Mouse (Mus musculus) left cerebral cortex, adult 2 months (tissue): ENCODE measurements around the gene Crispld2. TPM values are rescaled to one million over a fixed set of nuclear protein-coding genes. Genes with fewer than 3 reads are reported as not detected.

ENCODE experiments used
- DNase-seq, 2 experiments: peaks; one replicate each; pipeline ENCODE4 v3.0.0; 2021 to 2022; ENCODE audit warnings: low spot score in 2 of 2, mixed read lengths in 1 of 2; ENCODE audit errors: extremely low spot score in 1 of 2
- H3K27ac ChIP-seq: fragments of 200-600 bp; 2 replicates; pipeline ENCODE4 v1.8.1; 2022
- H3K4me3 ChIP-seq: fragments of 200-600 bp; 2 replicates; pipeline ENCODE4 v1.8.1; 2022
- CTCF ChIP-seq: fragments of 200-600 bp; IDR thresholded peaks from 2 replicates; pipeline ENCODE4 v1.8.1; 2022; ENCODE audit warnings: antibody characterized with exemption, mild to moderate bottlenecking, moderate library complexity
- intact Hi-C: fragments of 180-260 bp; cut with DNase I; formaldehyde crosslinking; loops from one replicate; pipeline ENCODE4 v1.15.1; 2025
- total RNA-seq, 2 experiments: library from RNA; stranded (reverse); gene quantifications; 2 replicates each; pipeline ENCODE4 v1.2.3; 2021

The Crispld2 gene
- total RNA-seq, 2 experiments from 2014 or later = 2.3 to 3.4 TPM

DNA sequence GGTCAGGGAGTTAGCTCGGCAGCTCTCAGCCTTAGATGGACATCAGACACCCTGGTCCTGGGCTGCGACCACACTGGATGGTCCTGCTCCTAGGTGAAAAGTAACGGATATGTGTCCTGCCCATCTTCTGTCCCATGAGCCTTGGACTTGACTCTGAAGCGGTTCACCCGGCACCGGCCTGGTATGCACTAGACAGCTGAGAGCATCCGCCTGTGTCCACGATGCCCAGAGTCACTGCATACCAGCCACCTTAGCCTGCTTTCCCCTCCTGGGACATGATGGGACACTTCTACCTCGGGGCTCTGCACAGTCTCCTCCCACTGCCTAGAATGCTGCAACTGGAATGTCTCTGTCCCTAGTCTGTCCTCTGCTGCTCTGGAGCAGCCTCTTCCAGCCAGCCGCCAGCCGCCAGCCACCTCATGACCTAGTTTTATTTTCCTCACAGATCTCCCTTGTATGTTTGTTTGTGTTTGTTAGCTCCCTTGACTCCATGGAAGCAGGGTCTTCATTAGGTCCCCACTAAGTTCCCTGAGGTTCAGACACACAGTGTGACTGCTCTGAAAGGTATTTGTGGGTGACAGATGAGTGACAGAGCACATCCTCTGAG is 47.2 kb downstream of the Crispld2 start:
- no peak overlapping the region for H3K4me3 ChIP-seq
- intact Hi-C loops = no loop called here
- no peak for TF ChIP-seq CTCF
- DNase-seq = no peak
- H3K27ac ChIP-seq = no peak overlapping the region

GRCm38 (mm10) chr8:120040861-120041260 is 48.6 kb downstream of the Crispld2 start:
- no peak; the same call in 1 of the 2 replicates for TF ChIP-seq CTCF
- intact Hi-C loops = no loop called here
- peak in 1 of 2 experiments; percentile 23 for DNase-seq

DNA sequence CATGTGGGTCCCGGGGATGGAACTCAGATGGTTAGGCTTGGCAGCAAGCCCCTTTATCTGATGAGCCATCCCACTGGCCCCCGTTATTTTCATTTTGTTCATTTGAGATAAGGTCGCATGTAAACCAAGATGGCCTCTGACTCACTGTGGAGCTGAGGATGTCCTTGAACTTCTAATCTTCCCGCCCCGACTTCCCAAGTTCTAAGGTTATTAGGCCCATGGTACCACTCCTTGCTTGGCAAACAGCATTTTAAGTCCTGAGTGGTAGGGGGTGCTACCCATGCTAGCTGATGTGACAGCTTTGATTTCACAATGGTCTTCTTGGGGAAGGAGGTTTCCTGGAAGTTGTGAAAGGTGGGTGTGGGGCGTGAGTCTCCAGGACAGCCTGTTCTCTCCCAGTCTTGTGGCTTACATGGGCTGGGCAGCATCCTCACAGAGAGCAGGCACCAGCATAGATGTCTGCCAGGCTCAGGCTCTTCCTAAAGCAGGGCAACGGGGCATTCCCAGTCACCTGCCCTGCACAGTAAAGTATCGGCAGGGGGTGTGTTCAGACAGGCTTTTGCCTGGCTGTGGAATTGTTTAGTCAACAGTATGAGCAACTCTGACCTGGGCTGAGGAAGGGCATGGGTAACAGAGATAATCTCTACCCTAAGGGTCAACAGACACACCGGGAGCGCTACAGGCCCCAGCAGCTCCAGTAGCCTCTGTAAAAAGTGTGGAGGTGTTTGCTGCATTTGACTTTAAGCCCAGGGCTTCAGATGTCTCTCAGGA is 50.5 kb downstream of the Crispld2 start:
- no peak overlapping the region for H3K4me3 ChIP-seq
- intact Hi-C loops = no loop called here
- H3K27ac ChIP-seq = no peak overlapping the region
- no peak for DNase-seq
- no peak for TF ChIP-seq CTCF

More at GRCm38 (mm10) chr8:120040861-120041260, 48.6 kb downstream of the Crispld2 start:
- Histone ChIP-seq H3K4me3 (no peak overlapping the region), H3K27ac (no peak overlapping the region)

DNA sequence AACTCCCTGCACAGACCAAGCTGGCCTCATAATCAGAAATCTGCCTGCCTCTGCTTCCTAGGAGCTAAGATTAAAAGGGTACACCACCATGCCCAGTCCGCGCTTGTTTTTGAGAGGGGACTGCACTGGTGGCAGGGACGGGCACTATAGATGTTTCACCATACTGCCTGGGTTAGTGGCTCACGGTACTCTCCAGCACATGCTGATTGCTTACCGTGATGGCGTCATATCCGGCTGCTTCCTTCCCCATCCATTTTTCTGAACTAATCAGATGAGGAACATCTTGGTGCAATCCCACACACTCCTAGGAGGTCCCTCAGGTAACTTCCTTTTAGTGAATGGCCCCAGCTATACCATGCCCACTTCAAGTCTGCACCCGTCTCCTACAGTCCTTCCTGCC is 52.7 kb downstream of the Crispld2 start:
- no peak overlapping the region for H3K27ac ChIP-seq
- no peak for DNase-seq
- H3K4me3 ChIP-seq = no peak overlapping the region
- TF ChIP-seq CTCF = no peak
- intact Hi-C loops = no loop called here

DNA sequence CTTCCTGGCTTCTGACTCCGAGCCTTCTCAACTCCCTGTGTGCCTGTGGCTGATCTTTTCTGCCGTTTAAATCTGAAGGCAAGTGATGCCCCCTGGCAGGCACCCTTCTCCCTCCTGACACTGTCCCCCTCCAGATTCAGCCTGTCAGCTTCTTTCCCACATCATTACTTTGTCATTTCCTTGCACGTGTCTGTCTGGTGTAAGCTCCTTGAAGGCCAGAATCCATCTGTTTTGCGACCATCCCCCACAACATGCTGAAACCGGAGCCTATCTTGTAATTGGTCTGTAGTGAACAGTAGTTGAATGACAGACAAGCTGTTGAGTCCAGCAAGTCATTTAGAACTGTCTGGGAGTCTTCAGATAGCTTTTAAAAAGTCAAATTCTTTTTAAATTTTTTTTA is 53.2 kb downstream of the Crispld2 start:
- Histone ChIP-seq H3K27ac (no peak overlapping the region; the same call in 1 of the 2 replicates), H3K4me3 (no peak overlapping the region)
- intact Hi-C loops = no loop called here
- no peak for DNase-seq
- no peak for TF ChIP-seq CTCF

- DNase-seq = peak; percentile 79 to 80
- TF ChIP-seq CTCF = no peak
- Histone ChIP-seq H3K27ac (peak overlapping the region; percentile 81), H3K4me3 (no peak overlapping the region)
- intact Hi-C loops = no loop called here
These were observed 54.2 kb downstream of the Crispld2 start for GRCm38 (mm10) chr8:120046258-120047020.

GRCm38 (mm10) chr8:120049949-120050348 is 57.7 kb downstream of the Crispld2 start:
- no peak for DNase-seq
- Histone ChIP-seq H3K4me3 (no peak overlapping the region), H3K27ac (no peak overlapping the region)
- intact Hi-C loops = no loop called here
- TF ChIP-seq CTCF = no peak

- intact Hi-C loops = no loop called here
- DNase-seq = no peak
- Histone ChIP-seq H3K27ac (no peak overlapping the region), H3K4me3 (no peak overlapping the region)
- no peak for TF ChIP-seq CTCF
These were observed 58.1 kb downstream of the Crispld2 start for GRCm38 (mm10) chr8:120050376-120050775.

DNA sequence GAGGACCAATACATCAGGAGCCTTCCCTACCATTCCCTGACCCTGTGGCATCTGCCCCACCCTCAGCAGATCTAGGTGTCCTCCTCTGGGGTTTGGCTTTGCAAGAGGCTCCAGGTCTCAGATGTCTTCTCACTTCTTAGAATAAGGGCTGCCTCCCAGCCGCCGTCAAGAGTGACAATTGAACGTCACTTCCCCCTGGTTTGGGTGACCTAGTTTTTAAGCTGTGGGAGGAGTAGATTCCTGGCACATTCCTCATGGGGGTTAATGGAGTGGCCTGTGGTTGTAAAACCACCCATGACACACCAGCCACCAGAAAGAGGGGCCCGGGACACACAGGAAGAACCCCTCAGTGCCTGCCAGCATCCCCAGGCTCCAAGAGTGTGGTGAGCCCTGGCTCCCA is 58.8 kb downstream of the Crispld2 start:
- Histone ChIP-seq H3K27ac (no peak overlapping the region), H3K4me3 (no peak overlapping the region)
- DNase-seq = no peak
- TF ChIP-seq CTCF = no peak
- intact Hi-C loops = no loop called here

DNA sequence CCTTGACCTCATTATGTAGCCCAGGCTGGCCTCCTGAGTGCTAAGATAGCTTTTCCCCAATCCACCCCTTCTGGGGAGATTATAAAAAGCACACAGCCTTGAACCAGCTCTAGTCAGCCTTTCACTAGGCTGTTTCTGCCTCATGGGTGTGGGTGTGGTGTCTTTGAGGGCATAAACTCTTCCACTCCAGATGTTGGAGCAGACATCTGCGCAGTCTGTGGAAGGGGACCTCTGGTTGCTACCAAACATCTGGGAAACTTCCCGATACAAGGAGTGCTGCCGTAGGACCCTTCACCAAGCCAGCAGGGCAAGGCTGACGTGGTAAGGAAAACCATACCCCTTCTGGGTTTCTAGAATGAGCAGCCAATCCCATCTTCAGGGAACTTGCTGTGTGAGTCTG is 59.7 kb downstream of the Crispld2 start:
- intact Hi-C loops = no loop called here
- no peak overlapping the region for H3K4me3 ChIP-seq
- no peak for DNase-seq
- no peak overlapping the region for H3K27ac ChIP-seq
- no peak for TF ChIP-seq CTCF

- no peak overlapping the region for H3K27ac ChIP-seq
- no peak overlapping the region for H3K4me3 ChIP-seq
- DNase-seq = no peak
- no peak for TF ChIP-seq CTCF
- intact Hi-C loops = no loop called here
These were observed 60.1 kb downstream of the Crispld2 start for GRCm38 (mm10) chr8:120052318-120052717.

GRCm38 (mm10) chr8:120054833-120055232 is 62.6 kb downstream of the Crispld2 start:
- Histone ChIP-seq H3K4me3 (no peak overlapping the region), H3K27ac (no peak overlapping the region)
- no peak for TF ChIP-seq CTCF
- intact Hi-C loops = no loop called here
- no peak for DNase-seq
